Mouse (Mus musculus) embryonic facial prominence, embryonic 15.5 days (tissue): ENCODE measurements around the gene Baiap2l2. TPM values are rescaled to one million over a fixed set of nuclear protein-coding genes. Genes with fewer than 3 reads are reported as not detected.

Experiments used
- ATAC-seq: fragments of 200-750 bp; cut with Nextera tagmentation; 2 replicates; pipeline ENCODE4 v1.8.0; 2017; ENCODE audit warnings: low read depth, moderate TSS enrichment; ENCODE audit not compliant: insufficient number of reproducible peaks, low FRiP score, low TSS enrichment
- H3K27ac ChIP-seq: fragments of 300-500 bp; sonication (generic); replicated peaks from 2 replicates; pipeline ENCODE4 v1.5.1; 2015; ENCODE audit warnings: mild to moderate bottlenecking, inconsistent platforms
- H3K27me3 ChIP-seq: fragments of 300-500 bp; sonication (generic); 2 replicates; pipeline ENCODE4 v1.6.1; 2015; ENCODE audit warnings: inconsistent platforms
- H3K36me3 ChIP-seq: fragments of 300-500 bp; sonication (generic); 2 replicates; pipeline ENCODE4 v1.6.1; 2015; ENCODE audit warnings: mild to moderate bottlenecking, inconsistent platforms
- H3K4me1 ChIP-seq: fragments of 300-500 bp; sonication (generic); 2 replicates; pipeline ENCODE4 v1.6.1; 2015; ENCODE audit warnings: inconsistent platforms
- H3K4me2 ChIP-seq: fragments of 300-500 bp; sonication (generic); replicated peaks from 2 replicates; pipeline ENCODE4 v1.6.1; 2015; ENCODE audit warnings: mild to moderate bottlenecking, inconsistent platforms
- H3K4me3 ChIP-seq: fragments of 300-500 bp; sonication (generic); replicated peaks from 2 replicates; pipeline ENCODE4 v1.5.1; 2015; ENCODE audit warnings: mild to moderate bottlenecking, inconsistent platforms
- H3K9ac ChIP-seq: fragments of 300-500 bp; sonication (generic); 2 replicates; pipeline ENCODE4 v1.6.1; 2015; ENCODE audit warnings: inconsistent platforms
- H3K9me3 ChIP-seq: fragments of 300-500 bp; sonication (generic); replicated peaks from 2 replicates; pipeline ENCODE4 v1.6.1; 2016; ENCODE audit warnings: inconsistent platforms
- WGBS: fragments of 180-500 bp; shearing (Covaris S2); methylation state at CpG from one replicate; pipeline ENCODE4 v1.1.7; 2015; 5-methylcytosine and 5-hydroxymethylcytosine counted together
- polyA plus RNA-seq: library from polyadenylated mRNA; unstranded; fragments of >200 nt; fragmentation: Nextera tagmentation; extraction: Ambion mirVana; gene quantifications from 2 replicates; pipeline ENCODE4 v1.2.1, GENCODE M21; 2015

The Baiap2l2 gene
- polyA plus RNA-seq, 1 experiment from 2014 or later, result 18.5 TPM

GRCm38 (mm10) chr15:79210357-79210756 is 75.0 kb downstream of the Baiap2l2 start:
- Histone ChIP-seq H3K27ac (no peak overlapping the region), H3K9ac (no peak overlapping the region), H3K4me2 (no peak overlapping the region), H3K4me3 (no peak overlapping the region), H3K9me3 (no peaks in the 10 kb centered on the region), H3K4me1 (no peaks in the 10 kb centered on the region), H3K36me3 (no peaks in the 10 kb centered on the region), H3K27me3 (no peaks in the 10 kb centered on the region)
- WGBS, result 73% methylated on average over 2 of the region's 2 CpGs
- no peak for ATAC-seq

- no peak overlapping the region for H3K27ac ChIP-seq
- H3K27me3 ChIP-seq, result no peaks in the 10 kb centered on the region
- no peaks in the 10 kb centered on the region for H3K4me1 ChIP-seq
- H3K4me3 ChIP-seq, result no peak overlapping the region
- no peak overlapping the region for H3K4me2 ChIP-seq
- 73% methylated on average over 27 of the region's 27 CpGs for WGBS
- ATAC-seq, result no peak
- H3K36me3 ChIP-seq, result no peaks in the 10 kb centered on the region
- H3K9ac ChIP-seq, result no peak overlapping the region
- H3K9me3 ChIP-seq, result no peaks in the 10 kb centered on the region
These were observed 76.4 kb downstream of the Baiap2l2 start for GRCm38 (mm10) chr15:79208758-79209439.

GRCm38 (mm10) chr15:79208211-79208610 is 77.1 kb downstream of the Baiap2l2 start:
- no peak overlapping the region for H3K4me3 ChIP-seq
- H3K36me3 ChIP-seq, result no peaks in the 10 kb centered on the region
- H3K27ac ChIP-seq, result no peak overlapping the region
- H3K4me1 ChIP-seq, result no peaks in the 10 kb centered on the region
- H3K9me3 ChIP-seq, result no peaks in the 10 kb centered on the region
- 82% methylated on average over 6 of the region's 6 CpGs for WGBS
- no peaks in the 10 kb centered on the region for H3K27me3 ChIP-seq
- ATAC-seq, result no peak
- no peak overlapping the region for H3K4me2 ChIP-seq
- H3K9ac ChIP-seq, result no peak overlapping the region

Other genes with a start within 250 kb of the Baiap2l2 start
- 0.14 and 0.37 TPM in 2 replicates for gene Galr3, start 243.7 kb downstream of the Baiap2l2 start, polyA plus RNA-seq
- gene Ankrd54, start 222.6 kb downstream of the Baiap2l2 start, polyA plus RNA-seq, result 58.7 and 71.7 TPM in 2 replicates
- gene Eif3l, start 210.4 kb downstream of the Baiap2l2 start, polyA plus RNA-seq, result 197 and 205 TPM in 2 replicates
- gene Micall1, start 176.6 kb downstream of the Baiap2l2 start, polyA plus RNA-seq, result 16.8 and 17.3 TPM in 2 replicates
- gene Polr2f, start 144.5 kb downstream of the Baiap2l2 start, polyA plus RNA-seq, result 304 and 333 TPM in 2 replicates
- 17.2 and 25.2 TPM in 2 replicates for gene 1700088E04Rik, start 144.3 kb downstream of the Baiap2l2 start, polyA plus RNA-seq
- gene Sox10, start 120.3 kb downstream of the Baiap2l2 start, polyA plus RNA-seq, result 11.8 and 12.5 TPM in 2 replicates
- gene Pick1, start 56.4 kb downstream of the Baiap2l2 start, polyA plus RNA-seq, result 46.2 and 50.4 TPM in 2 replicates
- gene Gm49486, start 56.1 kb downstream of the Baiap2l2 start, polyA plus RNA-seq, result 0.94 and 1.3 TPM in 2 replicates
- gene Slc16a8, start 30.8 kb downstream of the Baiap2l2 start, polyA plus RNA-seq, result 0.35 and 0.58 TPM in 2 replicates
- 16.2 and 17.0 TPM in 2 replicates for gene Pla2g6, start 42.9 kb upstream of the Baiap2l2 start, polyA plus RNA-seq
- gene Maff, start 61.1 kb upstream of the Baiap2l2 start, polyA plus RNA-seq, result 3.5 and 3.7 TPM in 2 replicates
- 87.4 and 92.8 TPM in 2 replicates for gene Tmem184b, start 118.0 kb upstream of the Baiap2l2 start, polyA plus RNA-seq
- gene Csnk1e, start 170.0 kb upstream of the Baiap2l2 start, polyA plus RNA-seq, result 113 and 117 TPM in 2 replicates
- 0.14 and 0.15 TPM in 2 replicates for gene Kcnj4, start 219.7 kb upstream of the Baiap2l2 start, polyA plus RNA-seq
- 168 and 178 TPM in 2 replicates for gene Kdelr3, start 230.9 kb upstream of the Baiap2l2 start, polyA plus RNA-seq